Mouse (Mus musculus): ENCODE data around the gene Ifitm1. TPM values are rescaled to one million over a fixed set of nuclear protein-coding genes. Genes with fewer than 3 reads are reported as not detected.
"Not testable (repeated sequence)": the region's sequence is repeated elsewhere in the genome, so short reads cannot be mapped to it uniquely, and the experiment has no call there.

Gene Ifitm1
- polyA plus RNA-seq, 1 experiment: 19.9 TPM

DNA sequence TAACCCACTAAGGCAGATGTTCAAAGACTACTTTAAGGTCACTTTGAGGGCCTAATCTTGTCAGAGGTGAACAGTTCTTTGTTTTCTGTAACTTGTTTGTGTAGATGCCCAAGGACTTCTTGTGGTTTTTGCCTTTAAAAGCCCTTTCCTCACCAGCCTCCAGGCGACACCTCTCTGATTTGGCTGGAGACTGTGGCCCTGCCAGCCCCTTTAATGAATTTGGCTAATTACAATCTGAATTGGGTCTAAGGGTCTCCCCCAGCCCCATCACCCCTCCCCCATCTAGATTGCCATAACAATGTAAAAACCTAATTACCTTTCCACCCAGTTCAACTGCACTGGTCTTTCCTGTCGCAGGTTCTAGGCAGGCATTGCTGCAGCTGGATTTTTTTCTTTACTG lies 4.3 kb upstream of the Ifitm1 start:
- Histone ChIP-seq H3K27me3 (ENCODE audit: control insufficient read depth, insufficient read depth, insufficient read length) (no peaks in the 10 kb centered on the region), H3K79me2 (ENCODE audit: control insufficient read depth, insufficient read depth) (no peaks in the 10 kb centered on the region), H3K4me3 (no peak overlapping the region), H3ac (ENCODE audit: control insufficient read depth, insufficient read length) (no peak overlapping the region), H3K4me2 (ENCODE audit: low read depth) (no peak overlapping the region), H3K36me3 (ENCODE audit: control insufficient read depth, insufficient read depth) (no peaks in the 10 kb centered on the region)
- TF ChIP-seq TCF12 (IDR thresholded peaks at IDR 0.05; ENCODE audit: insufficient read depth, poor library complexity, severe bottlenecking) (no peak), TCF3 (IDR thresholded peaks at IDR 0.05; ENCODE audit: insufficient read length, low read depth) (no peak), MYOG (IDR thresholded peaks at IDR 0.05; ENCODE audit: control insufficient read depth in 1 of 3, insufficient read depth in 1 of 3, insufficient read length in 2 of 3, low read depth in 2 of 3) (no peak), CEBPB (IDR thresholded peaks at IDR 0.05; ENCODE audit: insufficient read depth, poor library complexity, severe bottlenecking) (no peak), POLR2AphosphoS2 (IDR thresholded peaks at IDR 0.05; ENCODE audit: insufficient read length, low read depth) (no peak), USF1 (IDR thresholded peaks at IDR 0.05; ENCODE audit: low read depth) (no peak), REST (IDR thresholded peaks at IDR 0.05; ENCODE audit: insufficient read depth, insufficient read length) (no peak), SRF (IDR thresholded peaks at IDR 0.05; ENCODE audit: control insufficient read depth, insufficient read length, low read depth) (no peak), MAX (IDR thresholded peaks at IDR 0.05; ENCODE audit: low read depth) (no peak), POLR2A (IDR thresholded peaks at IDR 0.05; ENCODE audit: insufficient read length, low read depth) (no peak), MYOD1 (IDR thresholded peaks at IDR 0.05; ENCODE audit: control insufficient read depth in 1 of 3, insufficient read length in 2 of 3, low read depth in 2 of 3) (no peak), E2F4 (IDR thresholded peaks at IDR 0.05; ENCODE audit: insufficient read depth) (no peak)

DNA sequence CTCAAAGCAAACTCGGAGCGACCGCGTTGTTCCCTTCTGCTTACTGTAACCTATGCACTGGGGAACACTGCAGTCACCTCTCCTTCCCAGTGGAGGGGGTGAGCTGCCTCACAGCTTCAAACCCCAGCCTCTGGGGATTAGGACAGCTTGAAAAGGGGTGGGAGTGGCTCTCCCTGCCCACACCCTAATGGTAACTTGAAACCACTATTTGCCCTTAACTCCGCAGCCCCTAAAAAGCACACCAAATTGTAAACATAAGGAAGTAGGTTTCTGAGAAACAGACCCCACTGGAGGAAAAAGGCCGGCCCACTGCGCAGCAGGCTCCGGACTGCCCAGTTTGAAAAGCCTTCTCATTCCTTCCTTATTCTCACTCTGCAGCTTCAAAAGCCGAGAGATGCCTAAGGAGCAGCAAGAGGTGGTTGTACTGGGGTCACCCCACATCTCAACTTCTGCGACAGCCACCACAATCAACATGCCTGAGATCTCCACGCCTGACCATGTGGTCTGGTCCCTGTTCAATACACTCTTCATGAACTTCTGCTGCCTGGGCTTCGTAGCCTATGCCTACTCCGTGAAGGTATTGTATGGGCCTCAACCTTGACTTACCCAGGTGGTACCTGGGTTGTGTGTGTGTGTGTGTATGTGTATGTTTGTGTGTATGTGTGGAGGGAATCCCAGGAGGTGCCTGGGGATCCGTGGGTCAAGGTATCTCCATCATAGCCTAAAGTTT lies 1.0 kb downstream of the Ifitm1 start:
- no peaks in the 10 kb centered on the region for H3K27me3 ChIP-seq (ENCODE audit: control insufficient read depth, insufficient read depth, insufficient read length)
- H3K79me2 ChIP-seq (ENCODE audit: control insufficient read depth, insufficient read depth): no peaks in the 10 kb centered on the region
- H3K4me3 ChIP-seq: no peak overlapping the region
- peak overlapping the region; percentile 58 for H3K4me2 ChIP-seq (ENCODE audit: low read depth)
- H3ac ChIP-seq (ENCODE audit: control insufficient read depth, insufficient read length): no peak overlapping the region
- H3K36me3 ChIP-seq (ENCODE audit: control insufficient read depth, insufficient read depth): no peaks in the 10 kb centered on the region
- no peak for TF ChIP-seq MYOG (IDR thresholded peaks at IDR 0.05; ENCODE audit: control insufficient read depth in 1 of 3, insufficient read depth in 1 of 3, insufficient read length in 2 of 3, low read depth in 2 of 3)
- no peak for TF ChIP-seq USF1 (IDR thresholded peaks at IDR 0.05; ENCODE audit: low read depth)
- no peak for TF ChIP-seq E2F4 (IDR thresholded peaks at IDR 0.05; ENCODE audit: insufficient read depth)
- TF ChIP-seq POLR2AphosphoS2 (IDR thresholded peaks at IDR 0.05; ENCODE audit: insufficient read length, low read depth): no peak
- no peak for TF ChIP-seq CEBPB (IDR thresholded peaks at IDR 0.05; ENCODE audit: insufficient read depth, poor library complexity, severe bottlenecking)
- TF ChIP-seq POLR2A (IDR thresholded peaks at IDR 0.05; ENCODE audit: insufficient read length, low read depth): no peak
- TF ChIP-seq TCF12 (IDR thresholded peaks at IDR 0.05; ENCODE audit: insufficient read depth, poor library complexity, severe bottlenecking): no peak
- no peak for TF ChIP-seq MAX (IDR thresholded peaks at IDR 0.05; ENCODE audit: low read depth)
- TF ChIP-seq TCF3 (IDR thresholded peaks at IDR 0.05; ENCODE audit: insufficient read length, low read depth): no peak
- TF ChIP-seq REST (IDR thresholded peaks at IDR 0.05; ENCODE audit: insufficient read depth, insufficient read length): no peak
- TF ChIP-seq SRF (IDR thresholded peaks at IDR 0.05; ENCODE audit: control insufficient read depth, insufficient read length, low read depth): no peak

- not testable (repeated sequence) for H3K27me3 ChIP-seq (ENCODE audit: control insufficient read depth, insufficient read depth, insufficient read length); H3K36me3 ChIP-seq (ENCODE audit: control insufficient read depth, insufficient read depth); H3K4me3 ChIP-seq; H3ac ChIP-seq (ENCODE audit: control insufficient read depth, insufficient read length); H3K79me2 ChIP-seq (ENCODE audit: control insufficient read depth, insufficient read depth)
- peak in 1 of 3 experiments; percentile 26 for TF ChIP-seq MYOD1 (IDR thresholded peaks at IDR 0.05; ENCODE audit: control insufficient read depth in 1 of 3, insufficient read length in 2 of 3, low read depth in 2 of 3)
- peak overlapping the region; percentile 58 for H3K4me2 ChIP-seq (ENCODE audit: low read depth)
Measured at GRCm38 (mm10) chr7:140968710-140969109, 1.7 kb downstream of the Ifitm1 start.

- Histone ChIP-seq H3K27me3 (ENCODE audit: control insufficient read depth, insufficient read depth, insufficient read length) (no peaks in the 10 kb centered on the region), H3K4me3 (no peak overlapping the region), H3ac (ENCODE audit: control insufficient read depth, insufficient read length) (no peak overlapping the region), H3K36me3 (ENCODE audit: control insufficient read depth, insufficient read depth) (no peaks in the 10 kb centered on the region), H3K79me2 (ENCODE audit: control insufficient read depth, insufficient read depth) (no peaks in the 10 kb centered on the region), H3K4me2 (ENCODE audit: low read depth) (no peak overlapping the region)
- TF ChIP-seq E2F4 (IDR thresholded peaks at IDR 0.05; ENCODE audit: insufficient read depth) (no peak), CEBPB (IDR thresholded peaks at IDR 0.05; ENCODE audit: insufficient read depth, poor library complexity, severe bottlenecking) (no peak), MYOG (IDR thresholded peaks at IDR 0.05; ENCODE audit: control insufficient read depth in 1 of 3, insufficient read depth in 1 of 3, insufficient read length in 2 of 3, low read depth in 2 of 3) (no peak), USF1 (IDR thresholded peaks at IDR 0.05; ENCODE audit: low read depth) (no peak), REST (IDR thresholded peaks at IDR 0.05; ENCODE audit: insufficient read depth, insufficient read length) (no peak), POLR2A (IDR thresholded peaks at IDR 0.05; ENCODE audit: insufficient read length, low read depth) (no peak), POLR2AphosphoS2 (IDR thresholded peaks at IDR 0.05; ENCODE audit: insufficient read length, low read depth) (no peak), TCF3 (IDR thresholded peaks at IDR 0.05; ENCODE audit: insufficient read length, low read depth) (no peak), MYOD1 (IDR thresholded peaks at IDR 0.05; ENCODE audit: control insufficient read depth in 1 of 3, insufficient read length in 2 of 3, low read depth in 2 of 3) (no peak), SRF (IDR thresholded peaks at IDR 0.05; ENCODE audit: control insufficient read depth, insufficient read length, low read depth) (no peak), TCF12 (IDR thresholded peaks at IDR 0.05; ENCODE audit: insufficient read depth, poor library complexity, severe bottlenecking) (no peak), MAX (IDR thresholded peaks at IDR 0.05; ENCODE audit: low read depth) (no peak)
Measured at GRCm38 (mm10) chr7:140970931-140971330, 3.9 kb downstream of the Ifitm1 start.

Data from myocyte (in vitro differentiated cells).